Mouse (Mus musculus): ENCODE results near the gene Slx.
"Not testable (repeated sequence)": the region's sequence is repeated elsewhere in the genome, so short reads cannot be mapped to it uniquely, and the experiment has no call there.

Slx gene

DNA sequence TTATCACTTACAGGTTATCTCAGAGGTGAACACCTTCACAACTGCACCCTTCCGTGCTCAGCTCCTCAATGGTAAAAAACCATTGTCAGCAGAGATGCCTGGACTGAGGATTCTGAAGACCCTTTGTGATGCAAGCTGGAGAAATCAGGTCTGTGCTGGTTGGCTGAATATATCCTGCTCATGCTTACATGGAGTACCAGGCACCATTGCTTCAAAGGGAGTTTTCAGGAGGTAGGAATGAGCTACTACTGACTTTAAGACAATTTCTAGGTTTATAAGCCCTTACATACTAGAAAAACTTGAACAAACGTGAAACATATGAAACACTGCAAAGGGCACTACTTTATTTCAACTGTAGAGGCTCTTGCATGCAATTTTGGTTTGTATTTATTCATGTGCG is at the start of gene Slx:
Gene Slx (minus strand): TSS at position 101 of the 400 bp plus-strand sequence.
- not testable (repeated sequence) for DNase-seq
